Mouse (Mus musculus) forebrain, embryonic 15.5 days (tissue): Measurements from ENCODE around the gene Cadm1. TPM values are rescaled to one million over a fixed set of nuclear protein-coding genes. Genes with fewer than 3 reads are reported as not detected.

Experiments
- ATAC-seq: fragments of 200-750 bp; cut with Nextera tagmentation; replicated peaks from 2 replicates; pipeline ENCODE4 v1.8.0; 2017; ENCODE audit warnings: mild to moderate bottlenecking, moderate TSS enrichment, moderate library complexity
- H3K27ac ChIP-seq: fragments of 300-500 bp; sonication (generic); replicated peaks from 2 replicates; pipeline ENCODE4 v1.5.1; 2015; ENCODE audit warnings: mild to moderate bottlenecking, inconsistent platforms
- H3K27me3 ChIP-seq: fragments of 300-500 bp; sonication (generic); 2 replicates; pipeline ENCODE4 v1.6.1; 2015; ENCODE audit warnings: inconsistent platforms
- H3K36me3 ChIP-seq: fragments of 300-500 bp; sonication (generic); 2 replicates; pipeline ENCODE4 v1.6.1; 2015; ENCODE audit warnings: mild to moderate bottlenecking, inconsistent platforms
- H3K4me1 ChIP-seq: fragments of 300-500 bp; sonication (generic); 2 replicates; pipeline ENCODE4 v1.6.1; 2015; ENCODE audit warnings: inconsistent platforms
- H3K4me2 ChIP-seq: fragments of 300-500 bp; sonication (generic); replicated peaks from 2 replicates; pipeline ENCODE4 v1.6.1; 2015; ENCODE audit warnings: mild to moderate bottlenecking, inconsistent platforms
- H3K4me3 ChIP-seq: fragments of 300-500 bp; sonication (generic); 2 replicates; pipeline ENCODE4 v1.5.1; 2015; ENCODE audit warnings: mild to moderate bottlenecking, inconsistent platforms
- H3K9ac ChIP-seq: fragments of 300-500 bp; sonication (generic); replicated peaks from 2 replicates; pipeline ENCODE4 v1.6.1; 2015; ENCODE audit warnings: mild to moderate bottlenecking, inconsistent platforms
- H3K9me3 ChIP-seq: fragments of 300-500 bp; sonication (generic); 2 replicates; pipeline ENCODE4 v1.6.1; 2016; ENCODE audit warnings: inconsistent platforms
- WGBS: fragments of 180-500 bp; shearing (Covaris S2); methylation state at CpG from one replicate; pipeline ENCODE4 v1.1.7; 2015; ENCODE audit warnings: mixed read lengths; 5-methylcytosine and 5-hydroxymethylcytosine counted together
- polyA plus RNA-seq: library from polyadenylated mRNA; unstranded; fragments of >200 nt; fragmentation: Nextera tagmentation; extraction: Ambion mirVana; gene quantifications from 2 replicates; pipeline ENCODE4 v1.2.1, GENCODE M21; 2015

Cadm1 gene
- polyA plus RNA-seq, 1 experiment from 2014 or later: 218 TPM

- no peak overlapping the region for H3K4me3 ChIP-seq
- H3K27me3 ChIP-seq: no peaks in the 10 kb centered on the region
- peaks cover 15% of the 10 kb centered on the region for H3K4me1 ChIP-seq
- H3K9ac ChIP-seq: no peak overlapping the region
- H3K4me2 ChIP-seq: no peak overlapping the region
- peak; percentile 45; the same call in 1 of the 2 replicates for ATAC-seq
- no peaks in the 10 kb centered on the region for H3K36me3 ChIP-seq
- WGBS: 12% methylated on average over 15 of the region's 15 CpGs
- no peaks in the 10 kb centered on the region for H3K9me3 ChIP-seq
- H3K27ac ChIP-seq: no peak overlapping the region
Observed at GRCm38 (mm10) chr9:47838890-47839691, 309.1 kb downstream of the Cadm1 start.

GRCm38 (mm10) chr9:47839692-47840025 is 309.7 kb downstream of the Cadm1 start:
- Histone ChIP-seq H3K4me3 (no peak overlapping the region), H3K4me2 (no peak overlapping the region), H3K27me3 (no peaks in the 10 kb centered on the region), H3K4me1 (peaks cover 15% of the 10 kb centered on the region), H3K9me3 (no peaks in the 10 kb centered on the region), H3K27ac (no peak overlapping the region), H3K36me3 (no peaks in the 10 kb centered on the region), H3K9ac (no peak overlapping the region)
- ATAC-seq: no peak
- WGBS: 69% methylated on average over 10 of the region's 10 CpGs

- no peak for ATAC-seq
Observed at GRCm38 (mm10) chr9:47843328-47843727, 313.4 kb downstream of the Cadm1 start.

GRCm38 (mm10) chr9:47846275-47846674 is 316.3 kb downstream of the Cadm1 start:
- H3K4me1 ChIP-seq: peaks cover 22% of the 10 kb centered on the region
- 28% methylated on average over 10 of the region's 10 CpGs for WGBS
- H3K27ac ChIP-seq: 0 out of 2 replicates have a peak overlapping the region, but pooled peaks have one; percentile 11
- ATAC-seq: 0 out of 2 replicates have a peak, but pooled peaks have one; percentile 34
- no peak overlapping the region for H3K9ac ChIP-seq
- no peaks in the 10 kb centered on the region for H3K27me3 ChIP-seq
- H3K36me3 ChIP-seq: no peaks in the 10 kb centered on the region
- H3K4me2 ChIP-seq: no peak overlapping the region
- no peak overlapping the region for H3K4me3 ChIP-seq
- H3K9me3 ChIP-seq: no peaks in the 10 kb centered on the region

More at GRCm38 (mm10) chr9:47843328-47843727, 313.4 kb downstream of the Cadm1 start:
- Histone ChIP-seq H3K4me3 (no peak overlapping the region), H3K4me2 (no peak overlapping the region), H3K9ac (no peak overlapping the region), H3K9me3 (no peaks in the 10 kb centered on the region), H3K4me1 (peaks cover 26% of the 10 kb centered on the region), H3K27ac (no peak overlapping the region), H3K36me3 (no peaks in the 10 kb centered on the region), H3K27me3 (no peaks in the 10 kb centered on the region)
- WGBS: 52% methylated on average over 6 of the region's 6 CpGs

- Histone ChIP-seq H3K4me2 (no peak overlapping the region), H3K9ac (no peak overlapping the region), H3K27ac (0 out of 2 replicates have a peak overlapping the region, but pooled peaks have one; percentile 11), H3K4me1 (peaks cover 22% of the 10 kb centered on the region), H3K27me3 (no peaks in the 10 kb centered on the region), H3K36me3 (no peaks in the 10 kb centered on the region), H3K4me3 (no peak overlapping the region), H3K9me3 (no peaks in the 10 kb centered on the region)
- 84% methylated on average over 6 of the region's 6 CpGs for WGBS
- no peak for ATAC-seq
Observed at GRCm38 (mm10) chr9:47846926-47847325, 317.0 kb downstream of the Cadm1 start.

GRCm38 (mm10) chr9:47847797-47848196 is 317.8 kb downstream of the Cadm1 start:
- WGBS: 26% methylated on average over 4 of the region's 4 CpGs
- Histone ChIP-seq H3K4me3 (no peak overlapping the region), H3K9ac (no peak overlapping the region), H3K4me1 (peaks cover 22% of the 10 kb centered on the region), H3K27ac (peak overlapping the region; percentile 60), H3K27me3 (no peaks in the 10 kb centered on the region), H3K9me3 (no peaks in the 10 kb centered on the region), H3K36me3 (no peaks in the 10 kb centered on the region), H3K4me2 (no peak overlapping the region)
- no peak for ATAC-seq

GRCm38 (mm10) chr9:47848745-47849144 is 318.8 kb downstream of the Cadm1 start:
- Histone ChIP-seq H3K27me3 (no peaks in the 10 kb centered on the region), H3K4me1 (peaks cover 22% of the 10 kb centered on the region), H3K36me3 (no peaks in the 10 kb centered on the region), H3K4me3 (no peak overlapping the region), H3K9me3 (no peaks in the 10 kb centered on the region), H3K4me2 (no peak overlapping the region), H3K9ac (no peak overlapping the region), H3K27ac (peak overlapping the region; percentile 60)
- 12% methylated on average over 5 of the region's 5 CpGs for WGBS
- ATAC-seq: no peak

GRCm38 (mm10) chr9:47856311-47856710 is 326.3 kb downstream of the Cadm1 start:
- Histone ChIP-seq H3K9me3 (no peaks in the 10 kb centered on the region), H3K9ac (no peak overlapping the region), H3K4me2 (no peak overlapping the region), H3K36me3 (peaks cover 5% of the 10 kb centered on the region; the same call in 1 of the 2 replicates), H3K27me3 (no peaks in the 10 kb centered on the region), H3K4me1 (peaks cover 25% of the 10 kb centered on the region), H3K4me3 (no peak overlapping the region), H3K27ac (no peak overlapping the region)
- WGBS: 85% methylated on average over 8 of the region's 8 CpGs
- ATAC-seq: no peak

GRCm38 (mm10) chr9:47857235-47857634 is 327.3 kb downstream of the Cadm1 start:
- H3K9ac ChIP-seq: no peak overlapping the region
- no peak overlapping the region for H3K4me3 ChIP-seq
- H3K36me3 ChIP-seq: peaks cover 5% of the 10 kb centered on the region; the same call in 1 of the 2 replicates
- H3K4me1 ChIP-seq: peaks cover 25% of the 10 kb centered on the region
- WGBS: 72% methylated on average over 7 of the region's 7 CpGs
- H3K27ac ChIP-seq: peak overlapping the region; percentile 84
- H3K27me3 ChIP-seq: no peaks in the 10 kb centered on the region
- H3K9me3 ChIP-seq: no peaks in the 10 kb centered on the region
- no peak overlapping the region for H3K4me2 ChIP-seq
- no peak for ATAC-seq

- H3K4me3 ChIP-seq: no peak overlapping the region
- no peak overlapping the region for H3K4me2 ChIP-seq
- peaks cover 25% of the 10 kb centered on the region for H3K4me1 ChIP-seq
- no peaks in the 10 kb centered on the region for H3K27me3 ChIP-seq
- 0 out of 2 replicates have a peak, but pooled peaks have one; percentile 44 for ATAC-seq
- H3K9ac ChIP-seq: no peak overlapping the region
- no peaks in the 10 kb centered on the region for H3K9me3 ChIP-seq
- peaks cover 5% of the 10 kb centered on the region; the same call in 1 of the 2 replicates for H3K36me3 ChIP-seq
- peak overlapping the region; percentile 84 for H3K27ac ChIP-seq
- 38% methylated on average over 5 of the region's 5 CpGs for WGBS
Observed at GRCm38 (mm10) chr9:47858134-47858533, 328.2 kb downstream of the Cadm1 start.

GRCm38 (mm10) chr9:47858778-47859395 is 328.9 kb downstream of the Cadm1 start:
- Histone ChIP-seq H3K27me3 (no peaks in the 10 kb centered on the region), H3K4me3 (no peak overlapping the region), H3K9me3 (no peaks in the 10 kb centered on the region), H3K4me2 (no peak overlapping the region), H3K4me1 (peaks cover 25% of the 10 kb centered on the region), H3K27ac (peak overlapping the region; percentile 84), H3K9ac (no peak overlapping the region), H3K36me3 (peaks cover 4% of the 10 kb centered on the region; the same call in 1 of the 2 replicates)
- peak; percentile 14; the same call in 1 of the 2 replicates for ATAC-seq
- WGBS: 40% methylated on average over 10 of the region's 10 CpGs

GRCm38 (mm10) chr9:47860994-47861393 is 331.0 kb downstream of the Cadm1 start:
- 80% methylated on average over 3 of the region's 3 CpGs for WGBS
- no peak overlapping the region for H3K4me3 ChIP-seq
- ATAC-seq: no peak

More at GRCm38 (mm10) chr9:47860994-47861393, 331.0 kb downstream of the Cadm1 start:
- no peaks in the 10 kb centered on the region for H3K9me3 ChIP-seq
- no peak overlapping the region for H3K9ac ChIP-seq
- no peak overlapping the region for H3K27ac ChIP-seq
- H3K4me2 ChIP-seq: no peak overlapping the region
- H3K4me1 ChIP-seq: peaks cover 25% of the 10 kb centered on the region
- H3K36me3 ChIP-seq: no peaks in the 10 kb centered on the region
- no peaks in the 10 kb centered on the region for H3K27me3 ChIP-seq
